Mouse (Mus musculus) MEL (cell line): Measurements from ENCODE around the gene Rab3c. TPM values are rescaled to one million over a fixed set of nuclear protein-coding genes. Genes with fewer than 3 reads are reported as not detected.

Experiments
- DNase-seq: peaks from one replicate; pipeline ENCODE4 v3.0.0; 2011; ENCODE audit warnings: low read depth, low spot score
- H3K27ac ChIP-seq: 2 replicates; pipeline ENCODE4 v1.5.1; 2012; ENCODE audit warnings: low read depth, mild to moderate bottlenecking, control low read depth, low read length, moderate library complexity; ENCODE audit not compliant: control insufficient read depth
- H3K27me3 ChIP-seq, 2 experiments: fragments of 150-350 bp in 1 of 2; sonication (generic) in 1 of 2; 2 replicates each; pipeline ENCODE4 v1.6.1; 2012; ENCODE audit warnings: low read length in 2 of 2, mild to moderate bottlenecking in 2 of 2, improper control_type of control experiment in 1 of 2, moderate library complexity in 1 of 2; ENCODE audit not compliant: insufficient read depth in 2 of 2, control insufficient read depth in 1 of 2
- H3K36me3 ChIP-seq, 2 experiments: 2 replicates each; pipeline ENCODE4 v1.6.1; 2012 to 2014; ENCODE audit warnings: low read length in 2 of 2, improper control_type of control experiment in 1 of 2, inconsistent platforms in 1 of 2, mild to moderate bottlenecking in 1 of 2; ENCODE audit not compliant: insufficient read depth in 2 of 2, control insufficient read depth in 1 of 2
- H3K4me1 ChIP-seq, 2 experiments: fragments of 150-350 bp in 1 of 2; sonication (generic) in 1 of 2; 2 replicates each; pipeline ENCODE4 v1.6.1; 2012; ENCODE audit warnings: low read length in 2 of 2, improper control_type of control experiment in 1 of 2, mild to moderate bottlenecking in 1 of 2; ENCODE audit not compliant: insufficient read depth in 2 of 2, control insufficient read depth in 1 of 2
- H3K4me3 ChIP-seq, 2 experiments: fragments of 150-350 bp in 1 of 2; sonication (generic) in 1 of 2; 2 replicates each; pipeline ENCODE4 v1.5.1; 2012; ENCODE audit warnings: low read depth in 2 of 2, low read length in 2 of 2, mild to moderate bottlenecking in 2 of 2, moderate library complexity in 2 of 2, control low read depth in 1 of 2, improper control_type of control experiment in 1 of 2; ENCODE audit not compliant: control insufficient read depth in 1 of 2, insufficient read depth in 1 of 2
- H3K79me2 ChIP-seq: 2 replicates; pipeline ENCODE4 v1.6.1; 2012; ENCODE audit warnings: mild to moderate bottlenecking, low read length, moderate library complexity; ENCODE audit not compliant: control insufficient read depth, poor library complexity, insufficient read depth
- H3K9ac ChIP-seq: 2 replicates; pipeline ENCODE4 v1.6.1; 2012; ENCODE audit warnings: low read depth, mild to moderate bottlenecking, control low read depth, low read length, moderate library complexity; ENCODE audit not compliant: control insufficient read depth, poor library complexity, severe bottlenecking
- H3K9me3 ChIP-seq: fragments of 150-350 bp; sonication (generic); replicated peaks from 2 replicates; pipeline ENCODE4 v1.6.1; 2012; ENCODE audit warnings: mild to moderate bottlenecking, low read length, improper control_type of control experiment, moderate library complexity; ENCODE audit not compliant: insufficient read depth
- BHLHE40 ChIP-seq: IDR thresholded peaks from 2 replicates; pipeline ENCODE4 v1.6.1; 2012; ENCODE audit warnings: low read depth, mild to moderate bottlenecking, inconsistent platforms, low read length, improper control_type of control experiment, borderline replicate concordance
- CHD1 ChIP-seq: IDR thresholded peaks from 2 replicates; pipeline ENCODE4 v1.6.1; 2012; ENCODE audit warnings: low read depth, mild to moderate bottlenecking, inconsistent platforms, low read length, improper control_type of control experiment
- CHD2 ChIP-seq: IDR thresholded peaks from 2 replicates; pipeline ENCODE4 v1.6.1; 2011; ENCODE audit warnings: low read length, improper control_type of control experiment
- E2F4 ChIP-seq: IDR thresholded peaks from 2 replicates; pipeline ENCODE4 v1.6.1; 2011; ENCODE audit warnings: low read depth, low read length, improper control_type of control experiment, borderline replicate concordance
- EP300 ChIP-seq, 2 experiments: IDR thresholded peaks; 2 replicates each; pipeline ENCODE4 v1.6.1; 2011; ENCODE audit warnings: improper control_type of control experiment in 2 of 2, low read length in 2 of 2, low read depth in 1 of 2, mild to moderate bottlenecking in 1 of 2
- GATA1 ChIP-seq: IDR thresholded peaks from 2 replicates; pipeline ENCODE4 v1.6.1; 2011; ENCODE audit warnings: low read depth, low read length, improper control_type of control experiment
- HCFC1 ChIP-seq: IDR thresholded peaks from 2 replicates; pipeline ENCODE4 v1.6.1; 2012; ENCODE audit warnings: low read depth, mild to moderate bottlenecking, inconsistent platforms, low read length, improper control_type of control experiment, moderate library complexity
- MXI1 ChIP-seq: IDR thresholded peaks from 2 replicates; pipeline ENCODE4 v1.6.1; 2011; ENCODE audit warnings: mild to moderate bottlenecking, low read depth, low read length, improper control_type of control experiment
- MYB ChIP-seq: IDR thresholded peaks from 2 replicates; pipeline ENCODE4 v1.6.1; 2011; ENCODE audit warnings: mild to moderate bottlenecking, low read depth, low read length, improper control_type of control experiment
- MYC ChIP-seq: IDR thresholded peaks from 2 replicates; pipeline ENCODE4 v1.6.1; 2011; ENCODE audit warnings: low read depth, mild to moderate bottlenecking, low read length, improper control_type of control experiment, moderate library complexity
- NELFE ChIP-seq: IDR thresholded peaks from 2 replicates; pipeline ENCODE4 v1.6.1; 2011; ENCODE audit warnings: low read depth, low read length, improper control_type of control experiment
- POLR2A ChIP-seq, 2 experiments: IDR thresholded peaks; 2 replicates each; pipeline ENCODE4 v1.6.1; 2011 to 2012; ENCODE audit warnings: low read length in 2 of 2, mild to moderate bottlenecking in 2 of 2, control low read depth in 1 of 2, improper control_type of control experiment in 1 of 2, low read depth in 1 of 2, moderate library complexity in 1 of 2; ENCODE audit not compliant: control insufficient read depth in 1 of 2, insufficient read depth in 1 of 2, poor library complexity in 1 of 2
- POLR2AphosphoS2 ChIP-seq: IDR thresholded peaks from 2 replicates; pipeline ENCODE4 v1.6.1; 2011; ENCODE audit warnings: low read length, improper control_type of control experiment
- RAD21 ChIP-seq: IDR thresholded peaks from 2 replicates; pipeline ENCODE4 v1.6.1; 2011; ENCODE audit warnings: mild to moderate bottlenecking, low read depth, low read length, improper control_type of control experiment
- RCOR1 ChIP-seq: IDR thresholded peaks from 2 replicates; pipeline ENCODE4 v1.6.1; 2012; ENCODE audit warnings: low read depth, mild to moderate bottlenecking, inconsistent platforms, low read length, improper control_type of control experiment
- SMC3 ChIP-seq: IDR thresholded peaks from 2 replicates; pipeline ENCODE4 v1.6.1; 2011; ENCODE audit warnings: low read depth, low read length, improper control_type of control experiment
- TAL1 ChIP-seq: IDR thresholded peaks from 2 replicates; pipeline ENCODE4 v1.6.1; 2012; ENCODE audit warnings: mild to moderate bottlenecking, inconsistent platforms, low read length, moderate library complexity, mixed read lengths
- TCF12 ChIP-seq: IDR thresholded peaks from 2 replicates; pipeline ENCODE4 v1.6.1; 2014; ENCODE audit warnings: low read depth, mild to moderate bottlenecking, inconsistent platforms, low read length, improper control_type of control experiment, moderate library complexity
- ZC3H11A ChIP-seq: IDR thresholded peaks from 2 replicates; pipeline ENCODE4 v1.6.1; 2012; ENCODE audit warnings: low read depth, mild to moderate bottlenecking, inconsistent platforms, low read length, improper control_type of control experiment
- ZMIZ1 ChIP-seq: IDR thresholded peaks from 2 replicates; pipeline ENCODE4 v1.6.1; 2012; ENCODE audit warnings: low read depth, mild to moderate bottlenecking, inconsistent platforms, low read length, improper control_type of control experiment, moderate library complexity
- ZNF384 ChIP-seq: IDR thresholded peaks from 2 replicates; pipeline ENCODE4 v1.6.1; 2012; ENCODE audit warnings: low read depth, mild to moderate bottlenecking, inconsistent platforms, low read length, improper control_type of control experiment
- polyA plus RNA-seq, 2 experiments: library from polyadenylated mRNA; stranded (reverse) in 1 of 2; unstranded in 1 of 2; fragments of >175 nt in 1 of 2; fragments of >200 nt in 1 of 2; gene quantifications; 2 replicates each; pipeline versions ENCODE4 v1.2.1 to v1.2.4; 2012; ENCODE audit warnings: low replicate concordance in 2 of 2, low read depth in 1 of 2; ENCODE audit not compliant: insufficient read length in 2 of 2, insufficient read depth in 1 of 2, missing spikeins in 1 of 2
- total RNA-seq: library from RNA; depleted of rRNA; stranded (reverse); fragments of 300-350 nt; gene quantifications from 2 replicates; pipeline ENCODE4 v1.2.3, GENCODE M21; 2012

The Rab3c gene
- total and polyA plus RNA-seq, 3 experiments = not detected

DNA sequence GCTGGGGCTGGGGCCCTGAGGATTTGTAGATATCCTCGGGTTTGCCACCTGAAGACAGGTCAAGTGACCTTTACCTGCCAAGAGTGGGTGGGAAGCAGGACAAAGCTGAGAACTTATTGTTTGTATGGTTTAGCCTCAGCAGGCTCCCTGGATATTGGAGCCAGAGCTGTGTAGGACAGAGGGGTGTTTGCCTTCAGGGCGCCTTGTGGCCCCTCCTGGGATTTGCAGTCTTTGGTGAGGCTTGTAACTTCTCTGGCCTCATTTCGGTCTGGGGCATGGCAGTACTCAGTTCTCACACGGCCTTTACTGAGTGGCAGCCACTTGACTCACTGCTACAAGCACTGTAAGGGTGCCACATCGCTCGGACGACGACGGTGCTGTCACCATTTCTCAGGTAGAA is 261.0 kb downstream of the Rab3c start:
- no peak for DNase-seq
- Histone ChIP-seq H3K27me3 (peaks cover 1 to 2% of the 10 kb centered on the region in 2 experiments; a peak in 2 of 4 replicates), H3K4me3 (no peak overlapping the region), H3K9me3 (no peaks in the 10 kb centered on the region), H3K79me2 (no peaks in the 10 kb centered on the region), H3K36me3 (no peaks in the 10 kb centered on the region), H3K4me1 (no peaks in the 10 kb centered on the region), H3K27ac (no peak overlapping the region), H3K9ac (no peak overlapping the region)
- no peak for TF ChIP-seq E2F4
- no peak for TF ChIP-seq RAD21
- no peak for TF ChIP-seq HCFC1
- no peak for TF ChIP-seq MYC
- no peak for TF ChIP-seq TAL1
- TF ChIP-seq MYB = no peak
- no peak for TF ChIP-seq CHD1
- TF ChIP-seq SMC3 = no peak

DNA sequence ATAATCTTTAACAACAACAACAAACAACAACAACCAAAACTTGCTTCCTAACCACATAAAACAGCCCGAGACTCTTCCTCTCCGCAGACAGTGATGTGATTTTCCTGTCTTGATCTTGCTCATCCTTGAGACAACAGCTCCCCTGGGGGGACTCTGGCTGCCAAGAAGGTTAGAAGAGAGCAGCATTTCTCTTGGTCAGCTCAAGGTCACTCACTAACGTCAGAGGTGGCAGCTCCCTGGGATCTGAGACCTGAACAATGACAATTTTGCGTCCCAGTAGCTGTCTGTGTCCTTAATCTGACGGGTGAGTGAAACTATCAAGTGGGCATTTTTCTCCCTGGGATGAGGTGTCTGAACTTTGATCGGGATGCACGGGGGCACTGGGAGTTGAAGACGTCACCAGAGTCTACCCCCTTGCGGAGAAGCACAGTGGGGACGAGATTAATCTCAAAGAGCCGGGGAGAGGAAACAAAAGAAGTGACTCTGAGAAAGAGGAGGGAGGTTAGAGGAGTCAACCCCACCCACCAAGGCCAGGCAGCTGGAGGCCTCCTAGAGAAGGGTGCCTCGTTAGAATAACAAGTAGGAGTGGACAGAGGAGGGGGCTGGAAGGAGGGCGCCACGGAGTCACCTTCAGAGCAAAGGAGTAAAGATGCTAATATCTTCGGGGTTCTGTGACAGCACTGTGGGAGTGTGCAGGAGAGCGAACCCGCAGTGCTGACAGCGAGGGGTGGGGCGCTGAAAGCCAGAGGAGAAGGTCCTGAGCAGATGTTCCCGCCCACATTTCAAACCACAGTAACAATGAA is 261.7 kb downstream of the Rab3c start:
- peaks cover 2 to 4% of the 10 kb centered on the region in 2 experiments; a peak in 2 of 4 replicates for H3K27me3 ChIP-seq
- H3K36me3 ChIP-seq = no peaks in the 10 kb centered on the region
- DNase-seq = no peak
- H3K27ac ChIP-seq = no peak overlapping the region
- H3K9ac ChIP-seq = no peak overlapping the region
- H3K9me3 ChIP-seq = no peaks in the 10 kb centered on the region
- H3K4me3 ChIP-seq = no peak overlapping the region
- H3K4me1 ChIP-seq = no peaks in the 10 kb centered on the region
- no peaks in the 10 kb centered on the region for H3K79me2 ChIP-seq
- TF ChIP-seq ZC3H11A (no peak), MYB (no peak), ZMIZ1 (no peak), GATA1 (no peak), MYC (no peak), BHLHE40 (no peak), RCOR1 (no peak), TCF12 (no peak), POLR2A (IDR thresholded peaks at IDR 0.05; ENCODE audit: control insufficient read depth in 1 of 2, insufficient read depth in 1 of 2, low read depth in 1 of 2, low read length in 2 of 2, poor library complexity in 1 of 2) (no peak), POLR2AphosphoS2 (no peak), CHD2 (no peak), SMC3 (no peak), EP300 (IDR thresholded peaks at IDR 0.05; ENCODE audit: low read depth in 1 of 2, low read length in 2 of 2) (no peak), NELFE (no peak), MXI1 (no peak), ZNF384 (no peak)
